Mouse (Mus musculus) left cerebral cortex, adult 8-10 months (tissue): Measurements from ENCODE around the gene Prkce. TPM values are rescaled to one million over a fixed set of nuclear protein-coding genes. Genes with fewer than 3 reads are reported as not detected.
A peak's percentile ranks its signal among the peaks of the same experiment; 100 is the strongest.

Experiments used
- DNase-seq, 2 experiments: peaks; one replicate each; pipeline ENCODE4 v3.0.0; 2022; ENCODE audit warnings: low spot score in 2 of 2
- total RNA-seq, 4 experiments: library from RNA; stranded (reverse); gene quantifications; 2 replicates each; pipeline ENCODE4 v1.2.4; 2022

Gene Prkce
- total RNA-seq, 4 experiments from 2014 or later: 250 to 274 (median 263) TPM

- no peak for DNase-seq
These were observed 342.3 kb downstream of the Prkce start for GRCm38 (mm10) chr17:86509871-86510270.

GRCm38 (mm10) chr17:86514974-86515620, 347.5 kb downstream of the Prkce start:
- no peak for DNase-seq

GRCm38 (mm10) chr17:86516630-86517029, 349.0 kb downstream of the Prkce start:
- DNase-seq: no peak

- no peak for DNase-seq
These were observed 351.0 kb downstream of the Prkce start for GRCm38 (mm10) chr17:86518604-86519003.

- DNase-seq: no peak
These were observed 353.7 kb downstream of the Prkce start for GRCm38 (mm10) chr17:86521252-86521651.

- no peak for DNase-seq
These were observed 355.1 kb downstream of the Prkce start for GRCm38 (mm10) chr17:86522649-86523048.

GRCm38 (mm10) chr17:86523374-86523773, 355.8 kb downstream of the Prkce start:
- no peak for DNase-seq

GRCm38 (mm10) chr17:86523843-86524242, 356.3 kb downstream of the Prkce start:
- DNase-seq: no peak

- no peak for DNase-seq
These were observed 357.5 kb downstream of the Prkce start for GRCm38 (mm10) chr17:86525075-86525474.

GRCm38 (mm10) chr17:86526016-86526415, 358.4 kb downstream of the Prkce start:
- no peak for DNase-seq

- DNase-seq: no peak
These were observed 359.7 kb downstream of the Prkce start for GRCm38 (mm10) chr17:86527298-86527697.

GRCm38 (mm10) chr17:86529003-86529402, 361.4 kb downstream of the Prkce start:
- DNase-seq: no peak

- DNase-seq: no peak
These were observed 361.8 kb downstream of the Prkce start for GRCm38 (mm10) chr17:86529411-86529810.

- no peak for DNase-seq
These were observed 363.6 kb downstream of the Prkce start for GRCm38 (mm10) chr17:86531231-86531630.

- no peak for DNase-seq
These were observed 365.4 kb downstream of the Prkce start for GRCm38 (mm10) chr17:86532783-86533548.

GRCm38 (mm10) chr17:86533549-86533851, 365.9 kb downstream of the Prkce start:
- DNase-seq: no peak

GRCm38 (mm10) chr17:86535096-86535495, 367.5 kb downstream of the Prkce start:
- no peak for DNase-seq

GRCm38 (mm10) chr17:86535827-86536656, 368.5 kb downstream of the Prkce start:
- DNase-seq: peak; percentile 34 to 69

- DNase-seq: no peak
These were observed 372.4 kb downstream of the Prkce start for GRCm38 (mm10) chr17:86539881-86540430.

- DNase-seq: no peak
These were observed 378.9 kb downstream of the Prkce start for GRCm38 (mm10) chr17:86546529-86546928.

- no peak for DNase-seq
These were observed 381.5 kb downstream of the Prkce start for GRCm38 (mm10) chr17:86549128-86549527.

- no peak for DNase-seq
These were observed 384.0 kb downstream of the Prkce start for GRCm38 (mm10) chr17:86551561-86551960.
